Comparison of ENCODE assay signal across 8 mouse cellular contexts in the genomic region with DNA sequence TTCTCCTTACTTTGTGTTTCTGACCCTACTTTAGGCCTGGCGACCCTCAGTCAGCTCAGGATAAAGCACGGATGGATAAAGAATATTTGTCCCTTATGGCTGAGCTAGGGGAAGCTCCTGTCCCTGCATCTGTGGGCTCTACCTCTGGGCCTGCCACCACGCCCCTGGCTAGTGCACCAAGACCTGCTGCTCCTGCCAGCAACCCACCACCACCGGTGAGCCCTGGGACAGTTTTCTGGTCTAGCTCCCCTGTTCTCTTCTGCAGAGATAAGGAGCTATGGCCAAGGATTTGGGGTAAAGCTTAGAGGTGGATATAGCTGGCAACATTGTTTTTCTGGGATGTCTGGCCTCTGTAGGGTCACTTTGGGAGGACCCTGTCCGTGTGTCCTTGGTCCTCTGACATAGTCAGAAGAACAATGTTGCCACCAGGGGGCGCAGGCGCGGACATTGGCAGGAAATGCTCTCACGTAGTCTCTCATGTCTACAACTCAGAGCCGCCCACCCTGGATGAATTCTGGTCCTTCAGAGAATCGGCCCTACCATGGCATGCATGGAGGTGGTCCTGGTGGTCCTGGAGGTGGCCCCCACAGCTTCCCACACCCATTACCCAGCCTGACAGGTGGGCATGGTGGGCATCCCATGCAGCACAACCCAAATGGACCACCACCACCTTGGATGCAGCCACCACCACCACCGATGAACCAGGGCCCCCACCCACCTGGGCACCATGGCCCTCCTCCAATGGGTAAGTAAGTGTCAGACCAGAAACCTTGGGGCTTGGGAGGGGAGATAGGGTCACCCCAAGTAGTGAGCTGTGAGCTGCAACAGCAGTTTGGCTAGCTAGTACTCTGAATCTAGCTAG. TPM values are rescaled to one million over a fixed set of nuclear protein-coding genes. Genes with fewer than 3 reads are reported as not detected.
DNase-seq lines count a peak whose midpoint lies in the region; ATAC-seq and TF ChIP-seq lines count a peak whose summit lies in the region.

No protein-coding gene starts in this region.

- no peak overlapping the region for H3K4me3 ChIP-seq in G1E (ENCODE audit: low read depth, low read length)
- no peak overlapping the region for H3K4me3 ChIP-seq in forebrain, embryonic 16.5 days (replicated peaks; ENCODE audit: low read length)
- no peak overlapping the region for H3K4me3 ChIP-seq in hindbrain, embryonic 10.5 days

- H3K27me3 ChIP-seq in G1E (ENCODE audit: insufficient read depth, low read length) = no peaks in the 10 kb centered on the region
- no peaks in the 10 kb centered on the region for H3K27me3 ChIP-seq in forebrain, embryonic 16.5 days (replicated peaks; ENCODE audit: control insufficient read depth, insufficient read depth, low read length)
- H3K27me3 ChIP-seq in hindbrain, embryonic 10.5 days (ENCODE audit: insufficient read depth, poor library complexity, severe bottlenecking) = no peaks in the 10 kb centered on the region

- 68% methylated on average over 12 of the region's 12 CpGs for WGBS in forebrain, embryonic 16.5 days
- 70% methylated on average over 12 of the region's 12 CpGs for WGBS in hindbrain, embryonic 10.5 days

- no peaks in the 10 kb centered on the region for H3K9me3 ChIP-seq in G1E (replicated peaks)
- no peaks in the 10 kb centered on the region for H3K9me3 ChIP-seq in forebrain, embryonic 16.5 days (ENCODE audit: control insufficient read depth, low read length)
- H3K9me3 ChIP-seq in hindbrain, embryonic 10.5 days = no peaks in the 10 kb centered on the region

- peak; percentile 62 for TF ChIP-seq CTCF in G1E (IDR thresholded peaks at IDR 0.05; ENCODE audit: low read depth, low read length)

- H3K4me1 ChIP-seq in G1E (ENCODE audit: insufficient read depth, low read depth, low read length) = peaks cover 71% of the 10 kb centered on the region
- no peaks in the 10 kb centered on the region for H3K4me1 ChIP-seq in forebrain, embryonic 16.5 days (replicated peaks; ENCODE audit: control insufficient read depth, insufficient read depth, low read length)
- H3K4me1 ChIP-seq in hindbrain, embryonic 10.5 days (replicated peaks) = peaks cover 22% of the 10 kb centered on the region

- no peak for ATAC-seq in G1E (ENCODE audit: extremely low read depth, insufficient number of reproducible peaks, low FRiP score, poor library complexity, severe bottlenecking)
- ATAC-seq in forebrain, embryonic 16.5 days = peak; percentile 31; the same call in 1 of the 2 replicates

- H3K4me2 ChIP-seq in forebrain, embryonic 16.5 days (ENCODE audit: low read length) = no peak overlapping the region

- no peak overlapping the region for H3K27ac ChIP-seq in forebrain, embryonic 16.5 days (ENCODE audit: low read length)
- H3K27ac ChIP-seq in hindbrain, embryonic 10.5 days = no peak overlapping the region

- no peak overlapping the region for H3K9ac ChIP-seq in forebrain, embryonic 16.5 days (replicated peaks; ENCODE audit: low read depth, low read length)

- H3K36me3 ChIP-seq in G1E (replicated peaks) = peaks cover 98% of the 10 kb centered on the region
- H3K36me3 ChIP-seq in forebrain, embryonic 16.5 days (ENCODE audit: control insufficient read depth, insufficient read depth) = peaks cover 66% of the 10 kb centered on the region
- peaks cover 100% of the 10 kb centered on the region for H3K36me3 ChIP-seq in hindbrain, embryonic 10.5 days

- DNase-seq in G1E (ENCODE audit: low spot score) = peak; percentile 29
- peak; percentile 55 for DNase-seq in c-Kit-positive CD71-positive TER-119-positive erythroid progenitor cells, embryonic 14.5 days (ENCODE audit: low spot score)
- DNase-seq in hindbrain, embryonic 10.5 days (ENCODE audit: low spot score) = peak; percentile 78
- DNase-seq in layer of hippocampus, postnatal 14 days (ENCODE audit: low spot score in 2 of 2) = peak; percentile 72 to 81
- peak; percentile 80 for DNase-seq in lung, postnatal 25 days (ENCODE audit: low spot score)
- peak; percentile 79 to 83 for DNase-seq in right cerebral cortex, adult 2 months (ENCODE audit: low spot score in 2 of 2)
- peak; percentile 87 for DNase-seq in urinary bladder, postnatal 14 days (ENCODE audit: low spot score)

RNA-seq across cellular contexts. Expression of a gene that starts 10.3 kb away (rescaled TPM):
- total RNA-seq in G1E (2014; fragmentation: Nextera tagmentation) (511 and 574 TPM in 2 replicates), G1E (2017) (96.0 and 104 TPM in 2 replicates)
- polyA plus RNA-seq in G1E (2012) = 1,720 and 2,369 TPM in 2 replicates
- polyA plus RNA-seq in forebrain, embryonic 16.5 days (2015; fragmentation: Nextera tagmentation; extraction: Ambion mirVana) = 122 and 127 TPM in 2 replicates
- polyA plus RNA-seq in hindbrain, embryonic 10.5 days (2016; fragmentation: Nextera tagmentation; extraction: Ambion mirVana) = 198 and 221 TPM in 2 replicates
- 100 to 1,000 TPM; 182 to 189 TPM for total RNA-seq in layer of hippocampus, postnatal 14 days (2021)

RNA-seq across cellular contexts. Expression of a gene that starts 10.4 kb away (rescaled TPM):
- total RNA-seq in G1E (2014; fragmentation: Nextera tagmentation) (7.1 TPM in 1 of 2 replicates, not detected in the other), G1E (2017) (0.41 and 0.87 TPM in 2 replicates)
- polyA plus RNA-seq in G1E (2012) = 0.13 and 0.14 TPM in 2 replicates
- 2.4 and 2.8 TPM in 2 replicates for polyA plus RNA-seq in forebrain, embryonic 16.5 days (2015; fragmentation: Nextera tagmentation; extraction: Ambion mirVana)
- polyA plus RNA-seq in hindbrain, embryonic 10.5 days (2016; fragmentation: Nextera tagmentation; extraction: Ambion mirVana) = 1.3 and 1.9 TPM in 2 replicates
- 10 to 100 TPM; 28.0 to 37.5 TPM for total RNA-seq in layer of hippocampus, postnatal 14 days (2021)

RNA-seq across cellular contexts. Expression of a gene that starts 25.4 kb away (rescaled TPM):
- total RNA-seq in G1E (2014; fragmentation: Nextera tagmentation) = not detected in 2 replicates
- total RNA-seq in G1E (2017) = 1.5 and 3.7 TPM in 2 replicates
- 2.3 and 3.5 TPM in 2 replicates for polyA plus RNA-seq in G1E (2012)
- polyA plus RNA-seq in forebrain, embryonic 16.5 days (2015; fragmentation: Nextera tagmentation; extraction: Ambion mirVana) = 48.8 and 60.8 TPM in 2 replicates
- 20.5 and 20.7 TPM in 2 replicates for polyA plus RNA-seq in hindbrain, embryonic 10.5 days (2016; fragmentation: Nextera tagmentation; extraction: Ambion mirVana)
- total RNA-seq in layer of hippocampus, postnatal 14 days (2021) = 10 to 100 TPM; 40.2 to 44.9 TPM

RNA-seq across cellular contexts. Expression of a gene that starts 32.8 kb away (rescaled TPM):
- total RNA-seq in G1E (2014; fragmentation: Nextera tagmentation) (13.3 and 13.4 TPM in 2 replicates), G1E (2017) (13.2 and 19.4 TPM in 2 replicates)
- polyA plus RNA-seq in G1E (2012) = 19.3 and 26.6 TPM in 2 replicates
- 12.3 and 21.2 TPM in 2 replicates for polyA plus RNA-seq in forebrain, embryonic 16.5 days (2015; fragmentation: Nextera tagmentation; extraction: Ambion mirVana)
- 13.1 and 14.7 TPM in 2 replicates for polyA plus RNA-seq in hindbrain, embryonic 10.5 days (2016; fragmentation: Nextera tagmentation; extraction: Ambion mirVana)
- total RNA-seq in layer of hippocampus, postnatal 14 days (2021) = 10 to 100 TPM; 82.6 to 85.8 TPM

RNA-seq across cellular contexts. Expression of a gene that starts 39.0 kb away (rescaled TPM):
- total RNA-seq in G1E (2014; fragmentation: Nextera tagmentation) (51.0 and 53.9 TPM in 2 replicates), G1E (2017) (28.8 and 30.9 TPM in 2 replicates)
- polyA plus RNA-seq in G1E (2012) = 146 and 213 TPM in 2 replicates
- polyA plus RNA-seq in forebrain, embryonic 16.5 days (2015; fragmentation: Nextera tagmentation; extraction: Ambion mirVana) = 96.1 and 96.5 TPM in 2 replicates
- polyA plus RNA-seq in hindbrain, embryonic 10.5 days (2016; fragmentation: Nextera tagmentation; extraction: Ambion mirVana) = 125 and 129 TPM in 2 replicates
- 10 to 100 TPM; 66.4 to 68.2 TPM for total RNA-seq in layer of hippocampus, postnatal 14 days (2021)

Comparison
In these comparisons a context has a peak if more than half of its experiments do, and no peak if none do; other contexts are left out.
1. DNase-seq: peak in every context shown above with its lines; median percentile 87 in urinary bladder, postnatal 14 days; 81 in right cerebral cortex, adult 2 months; 80 in lung, postnatal 25 days; 78 in hindbrain, embryonic 10.5 days; 76 in layer of hippocampus, postnatal 14 days; 55 in c-Kit-positive CD71-positive TER-119-positive erythroid progenitor cells, embryonic 14.5 days; 29 in G1E.